Mouse (Mus musculus) spleen, embryonic (tissue): ENCODE data around the gene Tm7sf2.

ENCODE experiments used
- CTCF ChIA-PET: fragments of 350-600 bp; sonication (Branson Sonifier 250); formaldehyde crosslinking; loops from one replicate; lab custom pipeline; 2022; lab: Charles Lee

The Tm7sf2 gene

GRCm38 (mm10) chr19:6014991-6015510 lies 53.1 kb downstream of the Tm7sf2 start:
- CTCF ChIA-PET: interaction anchor here (0.6 to 1.4 kb wide), 4 partner anchors 10 to 49 kb away, joined by 3 to 5 read pairs (median 4); partner anchors contain the start of gene Syvn1

GRCm38 (mm10) chr19:6013691-6014090 lies 54.5 kb downstream of the Tm7sf2 start:
- CTCF ChIA-PET: interaction anchor here (0.6 kb wide), 1 partner anchor 34 kb away, joined by 4 read pairs; no protein-coding TSS in a partner anchor
